Mouse (Mus musculus): ENCODE results near the gene Il1rn. TPM values are rescaled to one million over a fixed set of nuclear protein-coding genes. Genes with fewer than 3 reads are reported as not detected.
A peak's percentile ranks its signal among the peaks of the same experiment; 100 is the strongest.

Gene Il1rn
- total and polyA plus RNA-seq, 2 experiments from 2014 or later = not detected

DNA sequence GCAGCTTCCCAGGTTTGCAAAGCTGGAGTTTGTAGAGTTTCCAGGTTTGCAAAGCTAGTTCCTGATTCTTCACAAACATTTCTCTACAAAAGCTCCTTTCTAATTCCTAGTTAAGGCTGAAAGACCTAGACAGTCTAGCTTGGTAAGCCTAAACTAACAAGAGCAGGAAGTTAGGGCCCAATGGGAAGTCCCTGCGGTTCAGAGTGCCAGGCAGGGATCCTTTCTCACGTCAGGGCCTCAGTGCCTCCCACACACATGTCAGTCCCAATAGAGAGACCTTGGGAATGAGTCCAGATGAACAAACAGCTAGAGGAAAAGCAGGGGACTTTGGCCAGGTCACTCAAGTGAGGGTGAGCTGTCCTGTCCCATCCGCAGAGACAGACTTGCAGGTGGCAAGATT, 1.3 kb upstream of the Il1rn start:
- Histone ChIP-seq H3K9ac (no peak overlapping the region), H3K27me3 (ENCODE audit: insufficient read depth, low read length) (no peaks in the 10 kb centered on the region), H3K27ac (ENCODE audit: low read depth, low read length) (no peak overlapping the region), H3K4me1 (ENCODE audit: insufficient read depth) (no peaks in the 10 kb centered on the region), H3K4me2 (ENCODE audit: low read depth) (no peak overlapping the region), H3K36me3 (ENCODE audit: insufficient read depth) (no peaks in the 10 kb centered on the region), H3K4me3 (ENCODE audit: low read depth, low read length) (no peak overlapping the region), H3K9me3 (ENCODE audit: low read length) (no peaks in the 10 kb centered on the region)
- DNase-seq (no peak), ATAC-seq (no peak)
- TF ChIP-seq CTCF (IDR thresholded peaks at IDR 0.05; ENCODE audit: low read depth) = no peak
- WGBS = 70% methylated on average over 3 of the region's 3 CpGs

DNA sequence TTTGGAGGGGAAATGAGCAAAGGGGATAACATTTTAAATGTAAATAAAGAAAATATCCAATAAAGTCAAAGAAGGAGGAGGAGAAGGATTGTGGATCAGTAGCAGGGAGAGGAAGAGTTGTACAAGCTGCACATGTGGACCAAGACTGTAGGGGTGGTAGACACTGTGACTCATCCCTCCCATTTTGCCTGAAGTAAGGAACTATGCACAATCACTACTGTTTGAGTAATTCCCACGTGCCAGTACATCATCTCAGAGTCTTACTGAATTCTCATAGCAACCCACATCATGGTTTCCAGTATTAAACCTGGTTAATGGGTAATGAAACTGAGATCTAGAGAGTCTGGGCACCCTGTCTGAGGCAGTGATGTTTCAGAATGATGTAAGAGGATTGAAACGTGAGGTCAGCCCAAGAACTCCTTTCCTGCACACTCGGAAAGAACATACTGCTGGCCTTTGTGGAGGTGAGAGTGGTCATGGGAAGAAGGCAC, 4.8 kb downstream of the Il1rn start:
- H3K9me3 ChIP-seq (ENCODE audit: low read length) = no peaks in the 10 kb centered on the region
- TF ChIP-seq CTCF (IDR thresholded peaks at IDR 0.05; ENCODE audit: low read depth) = no peak
- no peaks in the 10 kb centered on the region for H3K4me1 ChIP-seq (ENCODE audit: insufficient read depth)
- H3K27ac ChIP-seq (ENCODE audit: low read depth, low read length) = no peak overlapping the region
- ATAC-seq (no peak), DNase-seq (no peak)
- 74% methylated on average over 3 of the region's 3 CpGs for WGBS
- H3K4me3 ChIP-seq (ENCODE audit: low read depth, low read length) = no peak overlapping the region
- no peaks in the 10 kb centered on the region for H3K27me3 ChIP-seq (ENCODE audit: insufficient read depth, low read length)
- H3K9ac ChIP-seq = no peak overlapping the region
- no peaks in the 10 kb centered on the region for H3K36me3 ChIP-seq (ENCODE audit: insufficient read depth)
- no peak overlapping the region for H3K4me2 ChIP-seq (ENCODE audit: low read depth)

DNA sequence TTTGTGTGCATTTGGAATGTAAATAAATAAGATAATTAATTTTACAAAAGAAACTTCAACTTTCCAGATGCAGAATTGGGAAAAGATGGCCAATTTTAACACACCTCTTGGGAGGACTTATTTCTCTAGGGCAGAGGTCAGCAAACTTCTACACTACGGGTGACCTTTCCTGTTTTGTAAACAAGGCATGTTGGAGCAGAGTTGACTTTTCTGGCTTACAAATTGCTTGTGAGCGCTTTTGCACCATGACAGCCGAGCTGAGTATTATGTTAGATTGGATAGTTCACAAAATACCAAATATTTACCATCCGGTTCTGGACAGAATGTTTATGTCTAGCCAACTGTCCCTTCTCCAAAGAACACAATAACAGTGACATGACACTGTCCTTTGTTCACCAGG, 8.0 kb downstream of the Il1rn start:
- no peak overlapping the region for H3K27ac ChIP-seq (ENCODE audit: low read depth, low read length)
- ATAC-seq (no peak), DNase-seq (no peak)
- no peaks in the 10 kb centered on the region for H3K27me3 ChIP-seq (ENCODE audit: insufficient read depth, low read length)
- H3K4me3 ChIP-seq (ENCODE audit: low read depth, low read length) = no peak overlapping the region
- WGBS = 70% methylated on average over 4 of the region's 4 CpGs
- H3K9me3 ChIP-seq (ENCODE audit: low read length) = no peaks in the 10 kb centered on the region
- TF ChIP-seq CTCF (IDR thresholded peaks at IDR 0.05; ENCODE audit: low read depth) = no peak
- no peak overlapping the region for H3K9ac ChIP-seq
- no peaks in the 10 kb centered on the region for H3K36me3 ChIP-seq (ENCODE audit: insufficient read depth)
- H3K4me2 ChIP-seq (ENCODE audit: low read depth) = no peak overlapping the region
- H3K4me1 ChIP-seq (ENCODE audit: insufficient read depth) = no peaks in the 10 kb centered on the region

GRCm38 (mm10) chr2:24345056-24345455, 8.4 kb downstream of the Il1rn start:
- H3K36me3 ChIP-seq (ENCODE audit: insufficient read depth) = no peaks in the 10 kb centered on the region
- no peak for DNase-seq
- no peak for TF ChIP-seq CTCF (IDR thresholded peaks at IDR 0.05; ENCODE audit: low read depth)
- no peaks in the 10 kb centered on the region for H3K9me3 ChIP-seq (ENCODE audit: low read length)
- no peak overlapping the region for H3K4me3 ChIP-seq (ENCODE audit: low read depth, low read length)
- no peaks in the 10 kb centered on the region for H3K4me1 ChIP-seq (ENCODE audit: insufficient read depth)
- no peak for ATAC-seq
- H3K4me2 ChIP-seq (ENCODE audit: low read depth) = no peak overlapping the region
- H3K9ac ChIP-seq = no peak overlapping the region
- H3K27me3 ChIP-seq (ENCODE audit: insufficient read depth, low read length) = no peaks in the 10 kb centered on the region
- no peak overlapping the region for H3K27ac ChIP-seq (ENCODE audit: low read depth, low read length)
- WGBS = 69% methylated on average over 8 of the region's 8 CpGs

GRCm38 (mm10) chr2:24347926-24348325, 11.3 kb downstream of the Il1rn start:
- Histone ChIP-seq H3K36me3 (ENCODE audit: insufficient read depth) (no peaks in the 10 kb centered on the region), H3K27ac (ENCODE audit: low read depth, low read length) (no peak overlapping the region), H3K27me3 (ENCODE audit: insufficient read depth, low read length) (no peaks in the 10 kb centered on the region), H3K4me2 (ENCODE audit: low read depth) (no peak overlapping the region), H3K4me3 (ENCODE audit: low read depth, low read length) (no peak overlapping the region), H3K9me3 (ENCODE audit: low read length) (no peaks in the 10 kb centered on the region), H3K4me1 (ENCODE audit: insufficient read depth) (no peaks in the 10 kb centered on the region), H3K9ac (no peak overlapping the region)
- WGBS = 87% methylated on average over 1 of the region's 1 CpGs
- TF ChIP-seq CTCF (IDR thresholded peaks at IDR 0.05; ENCODE audit: low read depth) = no peak
- DNase-seq = no peak
- no peak for ATAC-seq

- no peaks in the 10 kb centered on the region for H3K9me3 ChIP-seq (ENCODE audit: low read length)
- H3K9ac ChIP-seq = no peak overlapping the region
- ATAC-seq = no peak
- H3K27me3 ChIP-seq (ENCODE audit: insufficient read depth, low read length) = no peaks in the 10 kb centered on the region
- no peak overlapping the region for H3K4me2 ChIP-seq (ENCODE audit: low read depth)
- no peak for TF ChIP-seq CTCF (IDR thresholded peaks at IDR 0.05; ENCODE audit: low read depth)
- no peak for DNase-seq
- H3K27ac ChIP-seq (ENCODE audit: low read depth, low read length) = no peak overlapping the region
- 84% methylated on average over 2 of the region's 2 CpGs for WGBS
- H3K4me3 ChIP-seq (ENCODE audit: low read depth, low read length) = no peak overlapping the region
- H3K4me1 ChIP-seq (ENCODE audit: insufficient read depth) = no peaks in the 10 kb centered on the region
- no peaks in the 10 kb centered on the region for H3K36me3 ChIP-seq (ENCODE audit: insufficient read depth)
Observed at GRCm38 (mm10) chr2:24351159-24351558, 14.5 kb downstream of the Il1rn start.

GRCm38 (mm10) chr2:24353042-24353441, 16.4 kb downstream of the Il1rn start:
- ATAC-seq (no peak), DNase-seq (no peak)
- H3K9me3 ChIP-seq (ENCODE audit: low read length) = no peaks in the 10 kb centered on the region
- WGBS = 91% methylated on average over 2 of the region's 2 CpGs
- no peaks in the 10 kb centered on the region for H3K36me3 ChIP-seq (ENCODE audit: insufficient read depth)
- no peaks in the 10 kb centered on the region for H3K4me1 ChIP-seq (ENCODE audit: insufficient read depth)
- no peak overlapping the region for H3K4me2 ChIP-seq (ENCODE audit: low read depth)
- H3K9ac ChIP-seq = no peak overlapping the region
- H3K27me3 ChIP-seq (ENCODE audit: insufficient read depth, low read length) = no peaks in the 10 kb centered on the region
- no peak for TF ChIP-seq CTCF (IDR thresholded peaks at IDR 0.05; ENCODE audit: low read depth)
- no peak overlapping the region for H3K4me3 ChIP-seq (ENCODE audit: low read depth, low read length)
- H3K27ac ChIP-seq (ENCODE audit: low read depth, low read length) = no peak overlapping the region

GRCm38 (mm10) chr2:24357642-24358041, 21.0 kb downstream of the Il1rn start:
- Histone ChIP-seq H3K4me2 (ENCODE audit: low read depth) (no peak overlapping the region), H3K27me3 (ENCODE audit: insufficient read depth, low read length) (no peaks in the 10 kb centered on the region), H3K9ac (no peak overlapping the region), H3K36me3 (ENCODE audit: insufficient read depth) (no peaks in the 10 kb centered on the region), H3K9me3 (ENCODE audit: low read length) (no peaks in the 10 kb centered on the region), H3K4me3 (ENCODE audit: low read depth, low read length) (no peak overlapping the region), H3K4me1 (ENCODE audit: insufficient read depth) (no peaks in the 10 kb centered on the region), H3K27ac (ENCODE audit: low read depth, low read length) (no peak overlapping the region)
- TF ChIP-seq CTCF (IDR thresholded peaks at IDR 0.05; ENCODE audit: low read depth) = peak; percentile 51
- 14% methylated on average over 1 of the region's 1 CpGs for WGBS
- DNase-seq (peak; percentile 69), ATAC-seq (no peak)
